Mouse (Mus musculus) embryonic facial prominence, embryonic 11.5 days (tissue): ENCODE measurements around the gene Psme3. TPM values are rescaled to one million over a fixed set of nuclear protein-coding genes. Genes with fewer than 3 reads are reported as not detected.

ENCODE experiments used
- ATAC-seq: fragments of 200-750 bp; cut with Nextera tagmentation; replicated peaks from 2 replicates; pipeline ENCODE4 v1.8.0; 2017; ENCODE audit warnings: low read depth; ENCODE audit not compliant: insufficient number of reproducible peaks, low FRiP score, low TSS enrichment
- DNase-seq: peaks from one replicate; pipeline ENCODE4 v3.0.0-alpha.2; 2015; ENCODE audit warnings: low spot score
- H3K27ac ChIP-seq: fragments of 300-500 bp; sonication (generic); replicated peaks from 2 replicates; pipeline ENCODE4 v1.5.1; 2014; ENCODE audit warnings: mild to moderate bottlenecking, low read depth, low read length, control low read depth
- H3K27me3 ChIP-seq: fragments of 300-500 bp; sonication (generic); 2 replicates; pipeline ENCODE4 v1.6.1; 2014; ENCODE audit warnings: mild to moderate bottlenecking, low read length, moderate library complexity, mixed read lengths; ENCODE audit not compliant: control insufficient read depth, insufficient read depth
- H3K36me3 ChIP-seq: fragments of 300-500 bp; sonication (generic); replicated peaks from 2 replicates; pipeline ENCODE4 v1.6.1; 2014; ENCODE audit warnings: low read depth, mild to moderate bottlenecking, low read length, moderate library complexity, mixed read lengths; ENCODE audit not compliant: control insufficient read depth, insufficient read depth
- H3K4me1 ChIP-seq: fragments of 300-500 bp; sonication (generic); 2 replicates; pipeline ENCODE4 v1.6.1; 2014; ENCODE audit warnings: low read length, mixed read lengths; ENCODE audit not compliant: control insufficient read depth, insufficient read depth
- H3K4me2 ChIP-seq: fragments of 300-500 bp; sonication (generic); 2 replicates; pipeline ENCODE4 v1.6.1; 2014; ENCODE audit warnings: low read depth, mild to moderate bottlenecking, control low read depth, low read length, moderate library complexity
- H3K4me3 ChIP-seq: fragments of 300-500 bp; sonication (generic); 2 replicates; pipeline ENCODE4 v1.5.1; 2014; ENCODE audit warnings: low read depth, low read length, control low read depth
- H3K9ac ChIP-seq: fragments of 300-500 bp; sonication (generic); replicated peaks from 2 replicates; pipeline ENCODE4 v1.6.1; 2014; ENCODE audit warnings: mild to moderate bottlenecking, control low read depth, low read length
- H3K9me3 ChIP-seq: fragments of 300-500 bp; sonication (generic); replicated peaks from 2 replicates; pipeline ENCODE4 v1.6.1; 2016; ENCODE audit warnings: mild to moderate bottlenecking, low read length, inconsistent platforms, mixed read lengths; ENCODE audit not compliant: control insufficient read depth
- WGBS: fragments of 180-500 bp; shearing (Covaris S2); extraction: QIAGEN DNeasy Blood & Tissue Kit; methylation state at CpG from one replicate; pipeline ENCODE4 v1.1.7; 2014; 5-methylcytosine and 5-hydroxymethylcytosine counted together
- polyA plus RNA-seq: library from polyadenylated mRNA; unstranded; fragments of >200 nt; fragmentation: Nextera tagmentation; extraction: Ambion mirVana; gene quantifications from 2 replicates; pipeline ENCODE4 v1.2.1, GENCODE M21; 2014

Psme3 gene
- polyA plus RNA-seq, 1 experiment from 2014 or later, result 150 TPM

- DNase-seq, result peak; percentile 97
Measured at GRCm38 (mm10) chr11:101278223-101279192, 37.5 kb upstream of the Psme3 start, which contains the start of the genes Cntd1 and Coa3. Gene Cntd1 (plus strand): TSS chr11:101279012. Gene Coa3 (minus strand): TSS chr11:101279114.

GRCm38 (mm10) chr11:101279193-101279569, 36.8 kb upstream of the Psme3 start:
- no peak overlapping the region for H3K9ac ChIP-seq
- no peaks in the 10 kb centered on the region for H3K36me3 ChIP-seq
- H3K27ac ChIP-seq, result no peak overlapping the region
- no peaks in the 10 kb centered on the region for H3K27me3 ChIP-seq
- 61% methylated on average over 14 of the region's 14 CpGs for WGBS
- peaks cover 4% of the 10 kb centered on the region; the same call in 1 of the 2 replicates for H3K4me1 ChIP-seq
- peak overlapping the region; percentile 7 for H3K4me2 ChIP-seq
- 0 out of 2 replicates have a peak overlapping the region, but pooled peaks have one; percentile 67 for H3K4me3 ChIP-seq
- DNase-seq, result no peak
- ATAC-seq, result 0 out of 2 replicates have a peak, but pooled peaks have one; percentile 10
- H3K9me3 ChIP-seq, result no peaks in the 10 kb centered on the region

More at GRCm38 (mm10) chr11:101278223-101279192, 37.5 kb upstream of the Psme3 start, which contains the start of the genes Cntd1 and Coa3:
- H3K4me1 ChIP-seq, result peaks cover 4% of the 10 kb centered on the region; the same call in 1 of the 2 replicates
- H3K36me3 ChIP-seq, result no peaks in the 10 kb centered on the region
- H3K4me2 ChIP-seq, result peak within 1 kb of the TSS; percentile 82
- WGBS, result 10% methylated on average over 45 of the region's 45 CpGs
- peak; percentile 91 for ATAC-seq
- H3K9me3 ChIP-seq, result no peaks in the 10 kb centered on the region
- no peaks in the 10 kb centered on the region for H3K27me3 ChIP-seq
- no peak within 1 kb of the TSS for H3K27ac ChIP-seq
- peak within 1 kb of the TSS; percentile 69 for H3K9ac ChIP-seq
- peak within 1 kb of the TSS; percentile 67 for H3K4me3 ChIP-seq

GRCm38 (mm10) chr11:101280837-101281236, 35.2 kb upstream of the Psme3 start:
- Histone ChIP-seq H3K27me3 (no peaks in the 10 kb centered on the region), H3K4me3 (no peak overlapping the region), H3K9me3 (no peaks in the 10 kb centered on the region), H3K4me1 (peaks cover 4% of the 10 kb centered on the region; the same call in 1 of the 2 replicates), H3K4me2 (no peak overlapping the region), H3K9ac (no peak overlapping the region), H3K36me3 (no peaks in the 10 kb centered on the region), H3K27ac (no peak overlapping the region)
- 46% methylated on average over 7 of the region's 7 CpGs for WGBS
- ATAC-seq (no peak), DNase-seq (no peak)

GRCm38 (mm10) chr11:101282896-101283295, 33.1 kb upstream of the Psme3 start:
- ATAC-seq, result no peak
- no peaks in the 10 kb centered on the region for H3K9me3 ChIP-seq
- H3K4me3 ChIP-seq, result no peak overlapping the region
- H3K4me1 ChIP-seq, result no peaks in the 10 kb centered on the region
- H3K27ac ChIP-seq, result no peak overlapping the region
- 37% methylated on average over 5 of the region's 5 CpGs for WGBS
- H3K27me3 ChIP-seq, result no peaks in the 10 kb centered on the region
- no peak overlapping the region for H3K9ac ChIP-seq
- H3K4me2 ChIP-seq, result no peak overlapping the region
- H3K36me3 ChIP-seq, result no peaks in the 10 kb centered on the region
- DNase-seq, result no peak

GRCm38 (mm10) chr11:101283805-101284204, 32.2 kb upstream of the Psme3 start:
- DNase-seq (no peak), ATAC-seq (no peak)
- no peaks in the 10 kb centered on the region for H3K9me3 ChIP-seq
- no peak overlapping the region for H3K9ac ChIP-seq
- H3K4me3 ChIP-seq, result no peak overlapping the region
- no peaks in the 10 kb centered on the region for H3K4me1 ChIP-seq
- no peak overlapping the region for H3K27ac ChIP-seq
- no peaks in the 10 kb centered on the region for H3K36me3 ChIP-seq
- H3K27me3 ChIP-seq, result no peaks in the 10 kb centered on the region
- WGBS, result 66% methylated on average over 4 of the region's 4 CpGs
- H3K4me2 ChIP-seq, result no peak overlapping the region

GRCm38 (mm10) chr11:101287306-101287705, 28.7 kb upstream of the Psme3 start:
- H3K4me3 ChIP-seq, result no peak overlapping the region
- no peaks in the 10 kb centered on the region for H3K27me3 ChIP-seq
- peaks cover 7% of the 10 kb centered on the region for H3K36me3 ChIP-seq
- WGBS, result 91% methylated on average over 9 of the region's 9 CpGs
- H3K27ac ChIP-seq, result no peak overlapping the region
- ATAC-seq (no peak), DNase-seq (no peak)
- no peaks in the 10 kb centered on the region for H3K4me1 ChIP-seq
- no peak overlapping the region for H3K4me2 ChIP-seq
- H3K9me3 ChIP-seq, result no peaks in the 10 kb centered on the region
- no peak overlapping the region for H3K9ac ChIP-seq

- 95% methylated on average over 8 of the region's 8 CpGs for WGBS
- ATAC-seq, result no peak
- no peak for DNase-seq
- H3K4me3 ChIP-seq, result no peak overlapping the region
- H3K9ac ChIP-seq, result no peak overlapping the region
- no peaks in the 10 kb centered on the region for H3K4me1 ChIP-seq
- H3K27me3 ChIP-seq, result no peaks in the 10 kb centered on the region
- peaks cover 9% of the 10 kb centered on the region for H3K36me3 ChIP-seq
- H3K27ac ChIP-seq, result no peak overlapping the region
- no peak overlapping the region for H3K4me2 ChIP-seq
- no peaks in the 10 kb centered on the region for H3K9me3 ChIP-seq
Measured at GRCm38 (mm10) chr11:101291231-101291630, 24.8 kb upstream of the Psme3 start.

- Histone ChIP-seq H3K36me3 (peaks cover 7% of the 10 kb centered on the region), H3K4me3 (no peak overlapping the region), H3K27ac (no peak overlapping the region), H3K27me3 (no peaks in the 10 kb centered on the region), H3K9ac (no peak overlapping the region), H3K4me1 (no peaks in the 10 kb centered on the region), H3K9me3 (no peaks in the 10 kb centered on the region), H3K4me2 (no peak overlapping the region)
- no peak for ATAC-seq
- no peak for DNase-seq
- 89% methylated on average over 8 of the region's 8 CpGs for WGBS
Measured at GRCm38 (mm10) chr11:101295191-101295590, 20.8 kb upstream of the Psme3 start.
